Mouse (Mus musculus) T-helper 17 cell (primary cell): ENCODE measurements at regions not wholly inside any gene's neighbourhood (a gene's known extent, or its start where the extent isn't known, plus 50 kb on each side); places are given as distances from the start of the nearest gene placed in this dataset.

Source experiments
- in situ Hi-C, 2 experiments: fragments of 300-600 bp; cut with MboI, MseI; formaldehyde crosslinking; loops; 1 replicate in 1 of 2; 2 replicates in 1 of 2; pipeline ENCODE4 v1.15.1; 2025; ENCODE audit warnings: high pct_unique_total_duplicates in 2 of 2

- in situ Hi-C loops, result no loop called here
Measured at GRCm38 (mm10) chr2:11853210-11853973, 75.7 kb downstream of the Ankrd16 start.

GRCm38 (mm10) chr2:11869983-11870382 lies 92.3 kb downstream of the Ankrd16 start:
- in situ Hi-C loops, result no loop called here

DNA sequence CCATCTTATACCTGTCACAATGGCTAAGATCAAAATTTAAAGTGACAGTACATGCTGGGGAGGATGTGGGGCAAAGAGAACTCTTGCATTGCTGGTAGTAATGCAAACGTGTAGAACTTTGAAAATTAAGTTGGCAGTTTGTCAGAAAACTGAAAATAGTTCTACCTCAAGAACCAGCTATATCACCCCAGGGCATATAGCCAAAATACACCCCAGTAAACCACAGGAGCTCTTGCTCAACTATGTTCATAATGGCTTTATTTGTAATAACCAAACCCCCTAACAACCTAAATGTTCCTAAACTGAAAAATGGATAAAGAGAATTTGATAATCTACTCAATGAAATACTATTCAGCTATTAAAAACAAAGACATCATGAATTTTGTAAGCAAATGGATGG lies 102.3 kb downstream of the Ankrd16 start:
- in situ Hi-C loops, result no loop called here

GRCm38 (mm10) chr2:11894792-11895568 lies 117.3 kb downstream of the Ankrd16 start:
- in situ Hi-C loops, result no loop called here

DNA sequence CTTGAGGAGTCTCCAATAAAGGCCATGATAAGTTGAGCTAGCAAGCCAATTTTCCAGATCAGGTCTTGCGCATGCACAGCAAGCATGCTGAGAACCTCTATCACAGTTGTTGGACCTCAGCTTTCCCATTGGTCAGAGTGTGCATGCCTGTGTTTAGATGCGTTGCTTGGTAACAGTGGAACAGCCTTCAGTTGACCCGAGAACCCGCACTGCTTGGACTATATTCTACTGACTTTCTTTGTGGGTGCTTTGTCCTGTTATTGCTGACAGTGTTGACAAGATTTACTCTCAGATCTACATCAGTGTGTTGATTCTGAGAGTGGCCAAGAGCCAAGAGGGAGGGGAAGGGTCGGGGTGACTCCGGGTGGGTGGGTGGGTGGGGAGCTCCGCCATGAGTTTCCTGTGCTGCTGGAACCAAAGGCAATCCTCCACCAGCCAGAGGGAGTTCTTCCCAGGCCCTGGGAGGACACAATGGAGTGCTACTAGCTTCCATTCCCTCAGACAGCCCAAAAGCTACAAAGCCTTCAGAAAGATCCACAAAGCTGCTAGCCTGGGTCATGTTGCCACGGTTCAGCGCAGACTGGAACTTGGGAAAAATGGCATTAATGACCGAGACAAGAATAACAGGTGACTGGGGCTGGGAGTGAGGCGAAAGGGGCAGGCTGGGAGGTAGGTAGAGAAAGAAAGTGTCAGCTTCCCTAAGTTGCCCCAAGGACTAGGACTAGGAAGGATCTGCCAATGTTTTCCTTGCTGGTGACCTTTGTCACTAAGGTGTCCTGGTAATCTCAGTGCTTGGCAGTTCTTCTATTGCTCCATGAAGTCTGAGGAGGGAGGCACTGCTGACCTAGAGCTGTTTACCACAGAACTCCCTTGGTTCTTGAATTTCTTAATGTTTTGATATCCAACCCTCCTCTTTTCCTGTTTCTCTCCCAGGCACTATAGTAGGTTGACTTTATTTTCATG lies 122.3 kb downstream of the Ankrd16 start:
- in situ Hi-C loops, result no loop called here

GRCm38 (mm10) chr2:11914782-11915181 lies 137.1 kb downstream of the Ankrd16 start:
- in situ Hi-C loops, result no loop called here

DNA sequence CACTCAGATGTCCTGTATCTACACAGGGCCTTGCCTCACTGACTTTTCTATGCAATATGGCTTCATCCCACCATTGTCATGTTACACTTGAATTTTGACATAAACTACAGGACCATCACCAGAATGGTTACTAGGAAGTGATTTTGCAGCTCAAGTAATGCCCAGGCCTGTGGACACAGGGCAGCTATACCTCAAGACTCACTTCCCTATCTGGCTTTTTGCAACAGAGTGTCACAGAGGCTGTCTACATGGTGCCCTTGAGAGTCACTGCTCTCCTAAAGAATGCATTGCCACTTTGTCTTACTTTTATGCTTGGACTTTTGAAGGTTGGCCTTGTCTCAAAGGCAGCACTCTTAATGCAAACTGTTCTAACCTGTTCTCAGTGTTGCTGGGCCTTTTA lies 139.7 kb downstream of the Ankrd16 start:
- in situ Hi-C loops, result no loop called here

- in situ Hi-C loops, result no loop called here
Measured at GRCm38 (mm10) chr2:11918070-11918469, 140.4 kb downstream of the Ankrd16 start.

GRCm38 (mm10) chr2:11960777-11961176 lies 183.1 kb downstream of the Ankrd16 start:
- in situ Hi-C loops, result no loop called here

- in situ Hi-C loops, result no loop called here
Measured at GRCm38 (mm10) chr2:11965374-11965773, 187.7 kb downstream of the Ankrd16 start.

DNA sequence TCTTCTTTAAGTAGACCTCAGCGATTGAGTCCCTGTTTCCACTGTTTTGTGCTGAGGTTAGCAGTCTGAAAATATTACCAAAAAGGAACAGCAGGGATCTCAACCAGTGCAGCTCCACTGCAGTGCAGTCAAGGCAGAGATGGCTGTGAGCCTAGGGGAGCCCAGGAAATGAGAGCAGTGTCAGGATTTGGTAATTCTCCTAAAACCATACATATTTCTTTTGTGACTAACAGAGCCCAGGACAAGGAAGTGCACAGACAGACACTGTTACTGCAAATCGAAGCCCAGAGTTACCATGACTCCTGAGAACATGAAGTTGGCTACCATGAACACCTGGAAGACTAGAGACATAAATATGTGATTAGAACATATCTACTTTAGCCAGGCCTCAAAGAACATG lies 189.3 kb downstream of the Ankrd16 start:
- in situ Hi-C loops, result no loop called here

DNA sequence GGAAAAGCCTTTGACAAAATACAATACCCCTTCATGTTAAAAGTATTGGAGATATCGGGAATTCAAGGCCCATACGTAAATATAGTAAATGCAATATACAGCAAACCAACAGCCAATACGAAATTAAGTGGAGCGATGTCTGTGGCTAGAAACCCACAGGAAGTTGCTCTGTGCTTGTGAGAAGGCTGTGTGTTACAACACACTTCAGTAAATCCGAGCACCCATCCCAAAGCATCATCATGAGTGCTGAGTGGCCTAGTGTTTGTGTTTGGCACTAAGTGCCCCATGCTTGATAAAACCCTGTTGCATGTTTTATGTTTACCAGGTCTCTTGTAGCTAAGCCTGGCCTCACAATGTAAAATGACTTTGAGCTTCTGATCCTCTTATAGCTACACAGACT lies 194.3 kb downstream of the Ankrd16 start:
- in situ Hi-C loops, result no loop called here

DNA sequence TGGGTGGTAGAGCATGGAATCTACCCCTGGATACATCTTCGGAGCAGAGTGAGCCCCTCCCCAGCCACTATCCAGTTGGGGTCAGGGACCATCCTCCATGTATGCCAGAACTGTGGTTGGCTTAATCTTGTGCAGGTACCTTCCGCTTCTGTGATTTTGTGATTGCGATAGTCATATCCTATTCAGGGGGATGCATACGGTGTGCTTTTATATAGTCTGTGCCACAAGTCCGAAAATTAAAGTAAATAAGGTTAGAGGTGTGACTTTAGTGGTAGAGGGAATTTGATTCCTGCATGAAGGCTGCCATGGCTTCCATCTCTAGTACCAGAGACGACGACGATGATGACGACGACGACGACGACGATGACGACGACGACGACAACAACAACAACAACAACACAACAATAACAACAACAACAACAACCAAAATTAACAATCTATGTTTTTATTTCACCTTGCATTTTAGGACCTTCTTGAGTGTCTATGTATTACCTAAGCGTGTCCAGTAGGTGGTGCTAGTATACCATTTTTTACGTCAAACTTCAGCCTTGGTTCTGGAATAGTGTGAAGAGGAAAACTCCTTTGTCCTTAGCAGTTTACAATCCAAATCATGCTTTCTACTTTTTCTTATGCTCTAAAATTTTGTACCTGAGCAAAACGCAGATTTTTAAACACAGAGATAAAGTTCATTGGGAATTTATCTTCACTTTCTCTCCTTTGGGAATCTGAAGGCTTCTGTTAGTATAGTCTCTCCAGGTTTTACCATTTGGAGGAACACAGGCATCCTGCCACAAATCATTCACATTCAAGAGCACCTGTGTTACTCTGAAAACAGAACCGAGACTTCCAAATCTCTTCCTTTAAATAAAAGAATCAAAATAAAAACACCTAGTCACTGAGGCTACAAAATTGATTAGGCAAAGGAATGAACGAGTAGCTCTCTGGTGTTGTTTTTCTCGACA lies 224.5 kb downstream of the Ankrd16 start:
- in situ Hi-C loops, result loop anchor here in 1 of 2 experiments (5.0 to 25.0 kb wide), 2 partner anchors 290 to 485 kb away; no protein-coding TSS in a partner anchor

DNA sequence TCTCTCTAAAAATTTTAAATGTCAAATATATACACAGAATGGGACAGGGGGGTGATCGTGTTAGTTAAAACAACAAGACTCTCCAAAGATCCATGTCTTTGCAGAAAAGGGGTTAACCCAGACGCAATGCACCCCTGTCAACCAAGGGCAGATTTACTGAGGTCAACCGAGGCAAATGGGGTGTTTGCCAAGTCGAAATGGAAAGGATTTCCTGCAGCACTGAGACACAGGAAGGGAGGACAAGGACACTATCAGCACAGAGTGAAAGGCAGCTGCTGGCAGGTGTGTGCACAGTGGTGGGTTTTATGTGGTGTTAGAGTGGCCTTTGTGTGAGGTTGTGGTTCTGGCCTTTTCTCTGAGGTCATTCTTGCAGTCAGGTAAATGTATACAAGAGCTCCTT lies 226.7 kb downstream of the Ankrd16 start:
- in situ Hi-C loops, result loop anchor here in 1 of 2 experiments (5.0 to 25.0 kb wide), 2 partner anchors 288 to 483 kb away; no protein-coding TSS in a partner anchor

GRCm38 (mm10) chr2:12007201-12007600 lies 229.5 kb downstream of the Ankrd16 start:
- in situ Hi-C loops, result loop anchor here (5.0 to 25.0 kb wide), 2 partner anchors 295 to 480 kb away; partner anchors contain the start of gene Itga8 (in 1 of the 2)

DNA sequence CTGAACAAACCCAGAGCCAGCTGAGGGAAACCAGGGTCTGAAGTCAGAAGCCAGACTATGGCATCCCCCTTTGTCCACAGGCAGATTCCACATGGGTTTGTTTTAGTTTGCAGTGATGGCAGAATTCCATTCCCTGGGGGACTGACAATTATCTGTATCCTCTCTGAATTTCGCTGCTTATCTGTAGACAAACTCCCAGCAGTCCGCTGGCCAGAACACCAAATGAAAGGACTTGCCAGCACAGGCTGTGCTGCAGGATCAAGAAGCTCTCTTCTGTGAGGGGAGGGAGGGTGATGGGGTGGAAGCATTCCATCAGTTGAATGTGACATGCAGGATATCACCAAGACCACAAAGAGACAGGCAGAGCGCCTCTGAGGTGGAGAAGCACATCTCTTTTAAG lies 233.8 kb downstream of the Ankrd16 start:
- in situ Hi-C loops, result loop anchor here in 1 of 2 experiments (25.0 kb wide), 1 partner anchor 476 kb away; no protein-coding TSS in a partner anchor

DNA sequence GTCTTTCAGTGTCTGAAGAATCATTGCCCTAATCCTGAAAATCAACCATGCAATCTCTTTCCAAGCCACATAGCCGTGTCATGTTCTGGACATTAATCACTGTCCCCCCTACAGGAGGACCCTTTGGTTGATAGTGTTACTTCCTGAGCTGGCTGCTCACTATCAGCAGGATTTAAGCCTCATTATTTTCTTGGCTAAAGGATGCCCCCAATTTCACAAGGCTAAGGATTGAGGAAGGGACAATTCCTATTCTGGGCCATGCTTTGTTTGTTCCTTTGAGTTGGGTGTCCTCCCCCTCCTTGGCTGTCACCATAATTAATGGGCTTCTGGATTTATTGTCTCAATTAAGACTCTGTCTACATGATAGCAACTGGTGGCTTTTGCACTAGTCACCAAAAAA lies 241.9 kb downstream of the Ankrd16 start:
- in situ Hi-C loops, result loop anchor here in 1 of 2 experiments (25.0 kb wide), 1 partner anchor 468 kb away; no protein-coding TSS in a partner anchor

- in situ Hi-C loops, result loop anchor here in 1 of 2 experiments (25.0 kb wide), 1 partner anchor 464 kb away; no protein-coding TSS in a partner anchor
Measured at GRCm38 (mm10) chr2:12023402-12024111, 245.9 kb downstream of the Ankrd16 start.

- in situ Hi-C loops, result no loop called here
Measured at GRCm38 (mm10) chr2:12026220-12026619, 248.5 kb downstream of the Ankrd16 start.
